Mouse (Mus musculus) Patski (cell line): ENCODE data around the gene Gm45717. TPM values are rescaled to one million over a fixed set of nuclear protein-coding genes. Genes with fewer than 3 reads are reported as not detected.
A peak's percentile ranks its signal among the peaks of the same experiment; 100 is the strongest.
"Not testable (repeated sequence)": the region's sequence is repeated elsewhere in the genome, so short reads cannot be mapped to it uniquely, and the experiment has no call there.

Experiments used
- ATAC-seq: fragments of 100-300 bp; one replicate; pipeline ENCODE4 v1.8.0; 2021
- CTCF ChIA-PET: fragments of 350-600 bp; sonication (Branson Sonifier 250); formaldehyde crosslinking; loops from one replicate; lab custom pipeline; 2022; ENCODE audit warnings: inconsistent platforms; lab: Charles Lee
- POLR2A ChIA-PET: fragments of 350-600 bp; sonication (Branson Sonifier 250); formaldehyde crosslinking; loops from one replicate; lab custom pipeline; 2022; ENCODE audit warnings: antibody characterized with exemption, inconsistent platforms; lab: Charles Lee
- DNase-seq: peaks from one replicate; pipeline ENCODE4 v3.0.0-alpha.2; 2011; ENCODE audit warnings: low read depth, low spot score
- H3K27me3 ChIP-seq: fragments of 371-371 bp; one replicate; pipeline ENCODE4 v1.5.1; 2021
- CTCF ChIP-seq: fragments of 100-300 bp; IDR thresholded peaks from one replicate; pipeline ENCODE4 v1.5.1; 2021
- in situ Hi-C: fragments of 300-500 bp; cut with MboI; formaldehyde crosslinking; loops from 3 replicates; pipeline ENCODE4 v1.11.1; 2018; ENCODE audit warnings: low pct_unique_long_range_greater_than_20kb, mixed read lengths
- polyA plus RNA-seq: library from polyadenylated mRNA; unstranded; gene quantifications from one replicate; pipeline ENCODE4 v1.2.3, GENCODE M21; 2021

Gm45717 gene
- polyA plus RNA-seq, 1 experiment from 2014 or later = 0.50 TPM

GRCm38 (mm10) chr7:140987182-140988138, 31.7 kb upstream of the Gm45717 start:
- ChIA-PET CTCF (no interaction called here), POLR2A (no interaction called here)
- ATAC-seq (no peak), DNase-seq (no peak)
- H3K27me3 ChIP-seq = no peaks in the 10 kb centered on the region
- no peak for TF ChIP-seq CTCF
- in situ Hi-C loops = no loop called here

GRCm38 (mm10) chr7:140982971-140983370, 27.2 kb upstream of the Gm45717 start:
- TF ChIP-seq CTCF = no peak
- ChIA-PET POLR2A (interaction anchor here (0.5 kb wide), 1 partner anchor 128 kb away, joined by 3 read pairs; no protein-coding TSS in a partner anchor), CTCF (interaction anchor here (2.3 kb wide), 1 partner anchor 24 kb away, joined by 5 read pairs; no protein-coding TSS in a partner anchor)
- in situ Hi-C loops = no loop called here
- no peaks in the 10 kb centered on the region for H3K27me3 ChIP-seq
- DNase-seq (no peak), ATAC-seq (no peak)

GRCm38 (mm10) chr7:140981704-140982103, 26.0 kb upstream of the Gm45717 start:
- ChIA-PET POLR2A (no interaction called here), CTCF (interaction anchor here (0.8 kb wide), 1 partner anchor 67 kb away, joined by 3 read pairs; no protein-coding TSS in a partner anchor)
- DNase-seq (no peak), ATAC-seq (no peak)
- no peak for TF ChIP-seq CTCF
- in situ Hi-C loops = no loop called here
- H3K27me3 ChIP-seq = no peaks in the 10 kb centered on the region

GRCm38 (mm10) chr7:140976720-140977119, 21.0 kb upstream of the Gm45717 start:
- POLR2A ChIA-PET = interaction anchor here (0.7 kb wide), 1 partner anchor 1381 kb away, joined by 6 read pairs; no protein-coding TSS in a partner anchor
- DNase-seq, in situ Hi-C loops, CTCF ChIA-PET, H3K27me3 ChIP-seq, ATAC-seq: not testable (repeated sequence)

- no peaks in the 10 kb centered on the region for H3K27me3 ChIP-seq
- ChIA-PET CTCF (interaction anchor here (1.4 kb wide), 1 partner anchor 16 kb away, joined by 7 read pairs; no protein-coding TSS in a partner anchor), POLR2A (interaction anchor here (0.6 kb wide), 2 partner anchors 21 to 1398 kb away, joined by 3 to 5 read pairs; partner anchors contain the start of gene Ifitm10)
- TF ChIP-seq CTCF = no peak
- DNase-seq (no peak), ATAC-seq (no peak)
- in situ Hi-C loops = no loop called here
These were observed 19.7 kb upstream of the Gm45717 start for GRCm38 (mm10) chr7:140975465-140975864.

- no peaks in the 10 kb centered on the region for H3K27me3 ChIP-seq
- no peak for DNase-seq
- ATAC-seq = no peak
- TF ChIP-seq CTCF = no peak
- in situ Hi-C loops = no loop called here
- ChIA-PET POLR2A (interaction anchor here (0.6 kb wide), 1 partner anchor 1399 kb away, joined by 5 read pairs; the partner anchor contains the start of gene Ifitm10), CTCF (interaction anchor here (1.4 to 2.1 kb wide), 2 partner anchors 16 to 33 kb away, joined by 6 to 7 read pairs; no protein-coding TSS in a partner anchor)
These were observed 19.2 kb upstream of the Gm45717 start for GRCm38 (mm10) chr7:140974940-140975339.

GRCm38 (mm10) chr7:140973396-140974165, 17.8 kb upstream of the Gm45717 start:
- DNase-seq (no peak), ATAC-seq (peak; percentile 76)
- in situ Hi-C loops = no loop called here
- no peak for TF ChIP-seq CTCF
- ChIA-PET CTCF (interaction anchor here (0.9 to 2.1 kb wide), 4 partner anchors 14 to 96 kb away, joined by 3 to 8 read pairs (median 4); no protein-coding TSS in a partner anchor), POLR2A (interaction anchor here (0.5 to 0.9 kb wide), 2 partner anchors 31 to 221 kb away, joined by 3 to 4 read pairs; partner anchors contain the start of gene Lrrc56)
- H3K27me3 ChIP-seq = no peaks in the 10 kb centered on the region

GRCm38 (mm10) chr7:140971479-140972171, 15.9 kb upstream of the Gm45717 start:
- no peak for TF ChIP-seq CTCF
- in situ Hi-C loops = no loop called here
- DNase-seq (no peak), ATAC-seq (no peak)
- ChIA-PET POLR2A (no interaction called here), CTCF (interaction anchor here (1.3 to 2.0 kb wide), 2 partner anchors 12 to 37 kb away, joined by 3 to 6 read pairs; no protein-coding TSS in a partner anchor)
- H3K27me3 ChIP-seq = no peaks in the 10 kb centered on the region

GRCm38 (mm10) chr7:140970931-140971330, 15.2 kb upstream of the Gm45717 start:
- no peak for DNase-seq
- CTCF ChIA-PET = interaction anchor here (1.3 to 2.0 kb wide), 2 partner anchors 11 to 37 kb away, joined by 3 to 6 read pairs; no protein-coding TSS in a partner anchor
- ATAC-seq = no peak
- in situ Hi-C loops = no loop called here
- no peaks in the 10 kb centered on the region for H3K27me3 ChIP-seq
- TF ChIP-seq CTCF = no peak
- POLR2A ChIA-PET = no interaction called here

GRCm38 (mm10) chr7:140968710-140969109, 13.0 kb upstream of the Gm45717 start:
- ATAC-seq, in situ Hi-C loops, POLR2A ChIA-PET, H3K27me3 ChIP-seq, DNase-seq: not testable (repeated sequence)
- CTCF ChIA-PET = interaction anchor here (1.1 to 1.9 kb wide), 2 partner anchors 9 to 40 kb away, joined by 5 read pairs; no protein-coding TSS in a partner anchor
